Mouse (Mus musculus) C2C12 (cell line): Measurements from ENCODE around the gene Abcb10.

Experiments used
- CTCF ChIP-seq: IDR thresholded peaks from one replicate; pipeline ENCODE4 v1.5.1; 2011; ENCODE audit not compliant: control insufficient read depth, insufficient read depth, insufficient read length
- MAX ChIP-seq: IDR thresholded peaks from one replicate; pipeline ENCODE4 v1.6.1; 2011; ENCODE audit warnings: mild to moderate bottlenecking, control low read depth
- USF1 ChIP-seq: IDR thresholded peaks from one replicate; pipeline ENCODE4 v1.6.1; 2011; ENCODE audit warnings: low read depth, mild to moderate bottlenecking, control low read depth, moderate library complexity

DNA sequence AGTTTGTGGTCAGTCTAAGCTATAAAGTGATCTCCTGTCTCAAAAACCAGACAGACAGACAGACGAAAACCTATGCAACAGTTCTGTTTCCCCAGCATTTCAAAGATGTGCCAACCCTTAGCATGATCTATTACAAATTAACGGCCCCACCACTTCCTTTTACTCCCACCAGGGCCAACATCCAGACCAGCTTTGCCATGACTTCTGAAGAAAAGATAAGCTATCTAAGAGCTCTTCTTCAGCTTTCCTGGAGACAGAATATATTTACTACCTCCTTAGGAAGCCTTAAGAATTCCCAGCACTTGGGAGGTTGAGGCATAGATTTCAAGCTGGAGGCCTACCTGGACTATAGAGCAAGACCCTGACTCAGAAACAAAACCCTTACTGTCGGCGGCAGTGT lies 2.7 kb downstream of the Abcb10 start:
- TF ChIP-seq CTCF (no peak), MAX (no peak), USF1 (no peak)
